Mouse (Mus musculus): Measurements from ENCODE around the gene Gnmt.

- TF ChIP-seq CTCF (IDR thresholded peaks at IDR 0.05), result no peak
- TF ChIP-seq EP300 (IDR thresholded peaks at IDR 0.05), result no peak
Observed at GRCm38 (mm10) chr17:46721077-46721476, 7.9 kb downstream of the Gnmt start.

Data from lung, postnatal 0 days (tissue).